Mouse (Mus musculus): ENCODE results near the gene Fpr3. TPM values are rescaled to one million over a fixed set of nuclear protein-coding genes. Genes with fewer than 3 reads are reported as not detected.

The Fpr3 gene
- polyA plus RNA-seq, 1 experiment = not detected

- peak overlapping the region; percentile 8; the same call in 1 of the 2 replicates for H3K4me3 ChIP-seq (ENCODE audit: insufficient read depth, low read depth, low read length)
- no peak for TF ChIP-seq CTCF (IDR thresholded peaks at IDR 0.05; ENCODE audit: insufficient read depth, low read depth, low read length)
- TF ChIP-seq POLR2A (IDR thresholded peaks at IDR 0.05; ENCODE audit: insufficient read depth, low read depth, low read length) = no peak
- H3K4me1 ChIP-seq (ENCODE audit: control insufficient read depth, insufficient read depth, low read length) = no peaks in the 10 kb centered on the region; the same call in 1 of the 2 replicates
- WGBS = 32% methylated on average over 55 of the region's 55 CpGs
- no peak overlapping the region for H3K27ac ChIP-seq (ENCODE audit: insufficient read depth, low read depth, low read length)
Observed at GRCm38 (mm10) chr17:17849906-17850712, 37.5 kb upstream of the Fpr3 start.

- 56% methylated on average over 8 of the region's 8 CpGs for WGBS
- no peak for TF ChIP-seq CTCF (IDR thresholded peaks at IDR 0.05; ENCODE audit: insufficient read depth, low read depth, low read length)
- no peak for TF ChIP-seq POLR2A (IDR thresholded peaks at IDR 0.05; ENCODE audit: insufficient read depth, low read depth, low read length)
- Histone ChIP-seq H3K27ac (ENCODE audit: insufficient read depth, low read depth, low read length) (no peak within 1 kb of the TSS), H3K4me3 (ENCODE audit: insufficient read depth, low read depth, low read length) (no peak within 1 kb of the TSS), H3K4me1 (ENCODE audit: control insufficient read depth, insufficient read depth, low read length) (no peaks in the 10 kb centered on the region; the same call in 1 of the 2 replicates)
Observed at GRCm38 (mm10) chr17:17855064-17855838, 32.4 kb upstream of the Fpr3 start, which contains the start of gene Has1. TSS of gene Has1 (minus strand) at chr17:17855205.

- TF ChIP-seq CTCF (IDR thresholded peaks at IDR 0.05; ENCODE audit: insufficient read depth, low read depth, low read length) (no peak), POLR2A (IDR thresholded peaks at IDR 0.05; ENCODE audit: insufficient read depth, low read depth, low read length) (no peak)
- Histone ChIP-seq H3K4me3 (ENCODE audit: insufficient read depth, low read depth, low read length) (no peak overlapping the region), H3K27ac (ENCODE audit: insufficient read depth, low read depth, low read length) (no peak overlapping the region), H3K4me1 (ENCODE audit: control insufficient read depth, insufficient read depth, low read length) (no peaks in the 10 kb centered on the region; the same call in 1 of the 2 replicates)
- WGBS = 94% methylated on average over 1 of the region's 1 CpGs
Observed at GRCm38 (mm10) chr17:17856612-17857011, 31.0 kb upstream of the Fpr3 start.

- Histone ChIP-seq H3K4me3 (ENCODE audit: insufficient read depth, low read depth, low read length) (no peak overlapping the region), H3K27ac (ENCODE audit: insufficient read depth, low read depth, low read length) (no peak overlapping the region), H3K4me1 (ENCODE audit: control insufficient read depth, insufficient read depth, low read length) (no peaks in the 10 kb centered on the region; the same call in 1 of the 2 replicates)
- 73% methylated on average over 1 of the region's 1 CpGs for WGBS
- TF ChIP-seq CTCF (IDR thresholded peaks at IDR 0.05; ENCODE audit: insufficient read depth, low read depth, low read length) (no peak), POLR2A (IDR thresholded peaks at IDR 0.05; ENCODE audit: insufficient read depth, low read depth, low read length) (no peak)
Observed at GRCm38 (mm10) chr17:17857446-17857845, 30.2 kb upstream of the Fpr3 start.

GRCm38 (mm10) chr17:17860110-17860509 is 27.5 kb upstream of the Fpr3 start:
- TF ChIP-seq POLR2A (IDR thresholded peaks at IDR 0.05; ENCODE audit: insufficient read depth, low read depth, low read length) = no peak
- TF ChIP-seq CTCF (IDR thresholded peaks at IDR 0.05; ENCODE audit: insufficient read depth, low read depth, low read length) = no peak
- H3K4me1 ChIP-seq (ENCODE audit: control insufficient read depth, insufficient read depth, low read length) = no peaks in the 10 kb centered on the region; the same call in 1 of the 2 replicates
- no peak overlapping the region for H3K27ac ChIP-seq (ENCODE audit: insufficient read depth, low read depth, low read length)
- WGBS = 90% methylated on average over 3 of the region's 3 CpGs
- no peak overlapping the region for H3K4me3 ChIP-seq (ENCODE audit: insufficient read depth, low read depth, low read length)

- Histone ChIP-seq H3K27ac (ENCODE audit: insufficient read depth, low read depth, low read length) (no peak overlapping the region), H3K4me1 (ENCODE audit: control insufficient read depth, insufficient read depth, low read length) (no peaks in the 10 kb centered on the region), H3K4me3 (ENCODE audit: insufficient read depth, low read depth, low read length) (no peak overlapping the region)
- WGBS = 48% methylated on average over 1 of the region's 1 CpGs
- no peak for TF ChIP-seq CTCF (IDR thresholded peaks at IDR 0.05; ENCODE audit: insufficient read depth, low read depth, low read length)
- TF ChIP-seq POLR2A (IDR thresholded peaks at IDR 0.05; ENCODE audit: insufficient read depth, low read depth, low read length) = no peak
Observed at GRCm38 (mm10) chr17:17862360-17862759, 25.3 kb upstream of the Fpr3 start.

GRCm38 (mm10) chr17:17865168-17865567 is 22.5 kb upstream of the Fpr3 start:
- whole genome bisulfite sequencing = 40% methylated on average over 2 of the region's 2 CpGs
- Histone ChIP-seq H3K4me3 (ENCODE audit: insufficient read depth, low read depth, low read length) (no peak overlapping the region), H3K27ac (ENCODE audit: insufficient read depth, low read depth, low read length) (no peak overlapping the region), H3K4me1 (ENCODE audit: control insufficient read depth, insufficient read depth, low read length) (no peaks in the 10 kb centered on the region)
- TF ChIP-seq CTCF (IDR thresholded peaks at IDR 0.05; ENCODE audit: insufficient read depth, low read depth, low read length) (no peak), POLR2A (IDR thresholded peaks at IDR 0.05; ENCODE audit: insufficient read depth, low read depth, low read length) (no peak)

GRCm38 (mm10) chr17:17866801-17867469 is 20.7 kb upstream of the Fpr3 start:
- no peak overlapping the region for H3K4me3 ChIP-seq (ENCODE audit: insufficient read depth, low read depth, low read length)
- 84% methylated on average over 11 of the region's 11 CpGs for WGBS
- TF ChIP-seq CTCF (IDR thresholded peaks at IDR 0.05; ENCODE audit: insufficient read depth, low read depth, low read length) = no peak
- no peak for TF ChIP-seq POLR2A (IDR thresholded peaks at IDR 0.05; ENCODE audit: insufficient read depth, low read depth, low read length)
- no peaks in the 10 kb centered on the region for H3K4me1 ChIP-seq (ENCODE audit: control insufficient read depth, insufficient read depth, low read length)
- H3K27ac ChIP-seq (ENCODE audit: insufficient read depth, low read depth, low read length) = no peak overlapping the region
